Mouse (Mus musculus): ENCODE measurements at regions not wholly inside any gene's neighbourhood (a gene's known extent, or its start where the extent isn't known, plus 50 kb on each side); places are given as distances from the start of the nearest gene placed in this dataset.

DNA sequence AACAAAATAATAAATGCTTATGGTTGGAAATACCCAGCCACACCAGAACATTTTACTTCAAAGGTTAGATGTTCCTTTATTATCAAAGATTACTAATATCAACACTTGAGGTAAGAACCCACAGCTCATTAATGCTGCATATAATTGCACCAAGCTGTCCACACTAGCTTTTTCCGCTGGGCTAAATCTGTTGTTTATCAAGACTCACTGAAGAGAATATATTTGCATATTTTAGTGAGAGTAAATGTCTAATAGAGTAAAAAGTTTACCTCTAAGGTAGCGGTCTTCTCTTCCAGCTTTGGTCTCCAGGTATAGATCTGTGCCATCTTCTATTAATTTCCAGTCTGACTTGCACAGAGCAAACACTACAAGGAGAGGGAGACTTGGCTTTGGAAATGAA lies 110.3 kb upstream of the Nebl start:
- H3K9ac ChIP-seq (replicated peaks; ENCODE audit: low read depth): no peak overlapping the region
- H3K4me3 ChIP-seq (ENCODE audit: low read depth, low read length): no peak overlapping the region
- no peak overlapping the region for H3K4me2 ChIP-seq (replicated peaks; ENCODE audit: low read depth, low read length)
- WGBS: 70% methylated on average over 2 of the region's 2 CpGs
- no peaks in the 10 kb centered on the region for H3K27me3 ChIP-seq (replicated peaks; ENCODE audit: insufficient read depth, low read length)
- DNase-seq (ENCODE audit: low spot score) (peak; percentile 8), ATAC-seq (no peak)
- no peaks in the 10 kb centered on the region for H3K36me3 ChIP-seq (ENCODE audit: insufficient read depth, low read length)
- no peak overlapping the region for H3K27ac ChIP-seq (ENCODE audit: low read length)
- no peaks in the 10 kb centered on the region for H3K4me1 ChIP-seq (ENCODE audit: insufficient read depth, low read depth, low read length)
- no peaks in the 10 kb centered on the region for H3K9me3 ChIP-seq (ENCODE audit: low read length)
- TF ChIP-seq CTCF (IDR thresholded peaks at IDR 0.05) (no peak), EP300 (IDR thresholded peaks at IDR 0.05) (no peak)

DNA sequence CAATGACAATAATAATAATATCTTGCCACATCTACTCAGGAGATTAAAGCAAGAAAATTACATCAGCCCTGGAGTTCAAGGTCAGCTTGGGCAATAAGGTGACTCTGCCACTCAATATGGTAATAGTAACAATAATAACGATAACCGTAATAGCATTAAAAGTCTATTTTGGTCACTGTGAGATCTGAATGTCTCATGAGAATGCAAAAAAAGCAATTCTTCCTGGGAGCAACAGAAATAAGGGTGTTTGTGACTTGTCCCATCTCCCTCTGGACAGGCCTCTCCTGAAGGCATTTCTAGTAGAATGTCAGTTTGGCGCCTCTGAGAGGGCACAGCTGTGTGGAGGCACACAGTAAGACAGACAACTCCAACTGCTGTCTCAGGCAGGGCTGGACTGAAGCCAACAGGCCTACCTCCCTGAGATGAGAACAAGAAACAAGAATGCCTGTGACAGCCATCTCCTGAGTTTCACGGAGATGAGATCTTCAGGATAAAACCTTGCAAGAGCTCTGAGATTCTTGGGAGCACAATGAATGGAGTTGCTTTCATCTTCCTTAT lies 109.8 kb upstream of the Nebl start:
- 57% methylated on average over 4 of the region's 4 CpGs for WGBS
- H3K27ac ChIP-seq (ENCODE audit: low read length): no peak overlapping the region; the same call in 1 of the 2 replicates
- H3K9me3 ChIP-seq (ENCODE audit: low read length): no peaks in the 10 kb centered on the region
- no peak overlapping the region for H3K4me2 ChIP-seq (replicated peaks; ENCODE audit: low read depth, low read length)
- H3K9ac ChIP-seq (replicated peaks; ENCODE audit: low read depth): no peak overlapping the region
- no peak overlapping the region for H3K4me3 ChIP-seq (ENCODE audit: low read depth, low read length)
- no peaks in the 10 kb centered on the region for H3K27me3 ChIP-seq (replicated peaks; ENCODE audit: insufficient read depth, low read length)
- no peaks in the 10 kb centered on the region for H3K4me1 ChIP-seq (ENCODE audit: insufficient read depth, low read depth, low read length)
- TF ChIP-seq EP300 (IDR thresholded peaks at IDR 0.05) (peak; percentile 86), CTCF (IDR thresholded peaks at IDR 0.05) (no peak)
- no peaks in the 10 kb centered on the region for H3K36me3 ChIP-seq (ENCODE audit: insufficient read depth, low read length)
- ATAC-seq: peak; percentile 89
- peak; percentile 91 for DNase-seq (ENCODE audit: low spot score)

DNA sequence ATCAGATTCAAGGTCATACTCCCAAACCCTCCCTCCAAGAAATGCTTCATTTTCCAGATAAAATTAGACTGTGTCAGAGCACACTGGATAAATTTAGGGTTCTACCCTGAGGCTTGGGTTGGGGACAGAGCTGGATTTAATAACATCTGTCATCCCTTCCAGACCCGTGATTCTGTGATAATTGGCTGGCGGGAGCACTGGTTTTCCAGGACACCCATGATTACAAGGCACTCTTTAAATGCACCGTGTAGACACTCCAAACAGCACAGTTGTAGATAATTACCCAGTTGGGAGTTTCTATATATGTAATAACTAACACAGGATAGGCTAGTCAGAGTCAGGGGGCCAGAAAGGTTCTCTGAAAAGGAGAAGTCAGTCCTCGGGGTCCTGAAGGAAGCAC lies 108.4 kb upstream of the Nebl start:
- no peaks in the 10 kb centered on the region for H3K9me3 ChIP-seq (ENCODE audit: low read length)
- no peak overlapping the region for H3K9ac ChIP-seq (replicated peaks; ENCODE audit: low read depth)
- no peaks in the 10 kb centered on the region for H3K36me3 ChIP-seq (ENCODE audit: insufficient read depth, low read length)
- H3K27ac ChIP-seq (ENCODE audit: low read length): no peak overlapping the region; the same call in 1 of the 2 replicates
- H3K4me3 ChIP-seq (ENCODE audit: low read depth, low read length): no peak overlapping the region
- H3K4me2 ChIP-seq (replicated peaks; ENCODE audit: low read depth, low read length): no peak overlapping the region
- no peaks in the 10 kb centered on the region for H3K4me1 ChIP-seq (ENCODE audit: insufficient read depth, low read depth, low read length)
- peak; percentile 4 for DNase-seq (ENCODE audit: low spot score)
- TF ChIP-seq EP300 (IDR thresholded peaks at IDR 0.05) (no peak), CTCF (IDR thresholded peaks at IDR 0.05) (no peak)
- ATAC-seq: no peak
- WGBS: 72% methylated on average over 4 of the region's 4 CpGs
- H3K27me3 ChIP-seq (replicated peaks; ENCODE audit: insufficient read depth, low read length): no peaks in the 10 kb centered on the region

DNA sequence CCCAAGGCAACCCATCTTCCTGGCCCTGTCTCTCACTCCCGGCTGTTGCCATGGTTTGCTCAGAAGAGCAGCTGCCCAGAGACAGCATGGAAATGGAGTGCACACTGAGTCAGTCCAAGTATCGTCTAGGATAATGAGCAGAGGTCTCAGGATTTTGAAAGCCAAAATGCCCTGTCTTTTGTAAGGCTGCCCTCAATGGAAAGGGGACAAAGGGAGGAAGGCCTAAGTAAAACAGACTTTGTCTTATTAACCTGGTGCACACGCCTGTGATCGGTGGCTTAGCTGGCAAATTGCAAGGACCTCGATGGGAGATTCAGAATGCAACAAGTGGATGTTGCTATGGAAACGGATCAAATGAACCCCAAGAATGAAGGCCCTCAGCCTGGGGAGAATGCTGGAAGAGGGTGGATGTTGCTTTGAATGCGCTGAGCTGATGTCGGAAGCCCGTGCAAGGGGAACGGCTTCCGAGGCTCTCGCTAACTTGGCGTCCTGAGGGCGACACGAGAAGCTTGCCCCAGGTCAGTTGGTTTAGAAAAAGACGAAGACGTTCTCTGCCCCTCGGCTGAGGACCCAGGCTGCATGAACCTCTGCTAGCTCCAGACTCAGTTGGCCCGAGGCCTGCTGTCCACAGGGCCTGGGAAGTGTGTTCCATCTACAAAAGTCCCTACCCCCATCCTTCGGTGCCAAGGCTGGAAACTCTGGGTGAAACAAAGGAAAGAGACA lies 107.8 kb upstream of the Nebl start:
- no peak overlapping the region for H3K9ac ChIP-seq (replicated peaks; ENCODE audit: low read depth)
- 80% methylated on average over 20 of the region's 20 CpGs for WGBS
- no peaks in the 10 kb centered on the region for H3K4me1 ChIP-seq (ENCODE audit: insufficient read depth, low read depth, low read length)
- DNase-seq (ENCODE audit: low spot score): no peak
- no peaks in the 10 kb centered on the region for H3K36me3 ChIP-seq (ENCODE audit: insufficient read depth, low read length)
- no peaks in the 10 kb centered on the region for H3K27me3 ChIP-seq (replicated peaks; ENCODE audit: insufficient read depth, low read length)
- TF ChIP-seq CTCF (IDR thresholded peaks at IDR 0.05): no peak
- no peak for TF ChIP-seq EP300 (IDR thresholded peaks at IDR 0.05)
- H3K4me2 ChIP-seq (replicated peaks; ENCODE audit: low read depth, low read length): no peak overlapping the region
- H3K9me3 ChIP-seq (ENCODE audit: low read length): no peaks in the 10 kb centered on the region
- H3K27ac ChIP-seq (ENCODE audit: low read length): no peak overlapping the region
- ATAC-seq: no peak
- H3K4me3 ChIP-seq (ENCODE audit: low read depth, low read length): no peak overlapping the region

DNA sequence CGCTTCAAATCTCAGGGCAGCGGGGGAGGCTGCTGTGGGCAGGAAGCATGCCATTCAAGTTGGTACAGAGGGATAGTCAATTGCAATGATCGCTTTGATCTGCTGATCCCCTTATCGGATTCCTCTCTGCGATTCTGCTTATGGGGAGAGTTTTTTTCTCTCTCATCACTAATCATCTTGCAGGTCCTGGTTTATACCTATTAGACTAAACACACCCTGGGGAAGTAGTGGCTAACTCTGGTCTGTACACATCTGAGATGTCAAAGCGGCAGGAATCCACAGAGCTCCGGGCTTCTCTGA lies 107.1 kb upstream of the Nebl start:
- Histone ChIP-seq H3K9me3 (ENCODE audit: low read length) (no peaks in the 10 kb centered on the region), H3K9ac (replicated peaks; ENCODE audit: low read depth) (no peak overlapping the region), H3K4me3 (ENCODE audit: low read depth, low read length) (no peak overlapping the region), H3K36me3 (ENCODE audit: insufficient read depth, low read length) (no peaks in the 10 kb centered on the region), H3K27ac (ENCODE audit: low read length) (no peak overlapping the region), H3K4me1 (ENCODE audit: insufficient read depth, low read depth, low read length) (no peaks in the 10 kb centered on the region), H3K4me2 (replicated peaks; ENCODE audit: low read depth, low read length) (no peak overlapping the region), H3K27me3 (replicated peaks; ENCODE audit: insufficient read depth, low read length) (no peaks in the 10 kb centered on the region)
- TF ChIP-seq EP300 (IDR thresholded peaks at IDR 0.05) (no peak), CTCF (IDR thresholded peaks at IDR 0.05) (no peak)
- WGBS: 91% methylated on average over 7 of the region's 7 CpGs
- no peak for DNase-seq (ENCODE audit: low spot score)
- no peak for ATAC-seq

DNA sequence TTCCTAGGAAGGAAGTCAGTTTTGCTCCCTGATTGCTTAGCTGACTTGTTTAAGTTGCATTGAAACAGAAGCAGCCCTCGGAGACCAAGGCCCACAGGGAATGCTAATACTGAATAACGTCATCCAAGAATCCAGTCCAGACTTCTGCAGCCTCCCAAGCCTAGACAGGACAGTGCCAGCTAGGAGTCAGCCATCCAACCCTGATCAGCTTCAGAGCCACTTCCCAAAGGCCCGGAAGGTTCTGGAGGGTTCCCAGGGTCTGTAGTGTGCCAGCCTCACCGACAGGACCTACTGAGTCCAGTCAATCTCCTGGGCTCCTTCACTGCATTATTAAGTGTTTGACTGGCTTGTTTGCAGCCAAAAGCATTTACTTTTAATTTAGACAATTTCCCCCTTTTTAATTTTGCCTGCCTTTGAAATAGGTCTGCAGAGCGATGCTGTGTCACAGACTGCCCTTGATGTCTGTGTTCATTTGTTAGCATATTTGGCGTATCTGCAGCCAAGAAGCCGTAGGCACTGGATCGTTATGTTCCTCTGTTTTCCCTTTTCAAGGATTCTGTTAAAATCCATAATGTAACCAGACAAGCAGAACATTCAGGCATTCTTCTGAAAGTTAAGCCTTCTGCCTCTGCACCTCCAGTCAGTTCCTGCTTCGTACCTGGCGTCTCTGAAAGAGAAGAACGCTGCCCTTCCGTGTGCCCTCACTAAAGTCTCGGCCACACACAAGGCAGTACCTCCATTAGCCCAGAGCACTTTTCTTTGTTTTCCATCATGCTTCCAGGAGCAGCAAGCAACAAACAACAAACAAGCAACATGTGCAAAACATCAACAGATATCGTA lies 106.5 kb upstream of the Nebl start:
- no peak overlapping the region for H3K27ac ChIP-seq (ENCODE audit: low read length)
- WGBS: 82% methylated on average over 14 of the region's 14 CpGs
- ATAC-seq: no peak

More for the DNA sequence above, 106.5 kb upstream of the Nebl start:
- Histone ChIP-seq H3K9ac (replicated peaks; ENCODE audit: low read depth) (no peak overlapping the region), H3K27me3 (replicated peaks; ENCODE audit: insufficient read depth, low read length) (no peaks in the 10 kb centered on the region), H3K4me1 (ENCODE audit: insufficient read depth, low read depth, low read length) (no peaks in the 10 kb centered on the region), H3K36me3 (ENCODE audit: insufficient read depth, low read length) (no peaks in the 10 kb centered on the region), H3K4me3 (ENCODE audit: low read depth, low read length) (no peak overlapping the region), H3K4me2 (replicated peaks; ENCODE audit: low read depth, low read length) (no peak overlapping the region), H3K9me3 (ENCODE audit: low read length) (no peaks in the 10 kb centered on the region)
- TF ChIP-seq CTCF (IDR thresholded peaks at IDR 0.05) (no peak), EP300 (IDR thresholded peaks at IDR 0.05) (no peak)
- peak; percentile 4 for DNase-seq (ENCODE audit: low spot score)

Data from lung, postnatal 0 days (tissue).